Mouse (Mus musculus) embryonic facial prominence, embryonic 11.5 days (tissue): ENCODE measurements at regions not wholly inside any gene's neighbourhood (a gene's known extent, or its start where the extent isn't known, plus 50 kb on each side); places are given as distances from the start of the nearest gene placed in this dataset.

ENCODE experiments used
- ATAC-seq: fragments of 200-750 bp; cut with Nextera tagmentation; replicated peaks from 2 replicates; pipeline ENCODE4 v1.8.0; 2017; ENCODE audit warnings: low read depth; ENCODE audit not compliant: insufficient number of reproducible peaks, low FRiP score, low TSS enrichment
- DNase-seq: peaks from one replicate; pipeline ENCODE4 v3.0.0-alpha.2; 2015; ENCODE audit warnings: low spot score
- H3K27ac ChIP-seq: fragments of 300-500 bp; sonication (generic); replicated peaks from 2 replicates; pipeline ENCODE4 v1.5.1; 2014; ENCODE audit warnings: mild to moderate bottlenecking, low read depth, low read length, control low read depth
- H3K27me3 ChIP-seq: fragments of 300-500 bp; sonication (generic); 2 replicates; pipeline ENCODE4 v1.6.1; 2014; ENCODE audit warnings: mild to moderate bottlenecking, low read length, moderate library complexity, mixed read lengths; ENCODE audit not compliant: control insufficient read depth, insufficient read depth
- H3K36me3 ChIP-seq: fragments of 300-500 bp; sonication (generic); replicated peaks from 2 replicates; pipeline ENCODE4 v1.6.1; 2014; ENCODE audit warnings: low read depth, mild to moderate bottlenecking, low read length, moderate library complexity, mixed read lengths; ENCODE audit not compliant: control insufficient read depth, insufficient read depth
- H3K4me1 ChIP-seq: fragments of 300-500 bp; sonication (generic); 2 replicates; pipeline ENCODE4 v1.6.1; 2014; ENCODE audit warnings: low read length, mixed read lengths; ENCODE audit not compliant: control insufficient read depth, insufficient read depth
- H3K4me2 ChIP-seq: fragments of 300-500 bp; sonication (generic); 2 replicates; pipeline ENCODE4 v1.6.1; 2014; ENCODE audit warnings: low read depth, mild to moderate bottlenecking, control low read depth, low read length, moderate library complexity
- H3K4me3 ChIP-seq: fragments of 300-500 bp; sonication (generic); 2 replicates; pipeline ENCODE4 v1.5.1; 2014; ENCODE audit warnings: low read depth, low read length, control low read depth
- H3K9ac ChIP-seq: fragments of 300-500 bp; sonication (generic); replicated peaks from 2 replicates; pipeline ENCODE4 v1.6.1; 2014; ENCODE audit warnings: mild to moderate bottlenecking, control low read depth, low read length
- H3K9me3 ChIP-seq: fragments of 300-500 bp; sonication (generic); replicated peaks from 2 replicates; pipeline ENCODE4 v1.6.1; 2016; ENCODE audit warnings: mild to moderate bottlenecking, low read length, inconsistent platforms, mixed read lengths; ENCODE audit not compliant: control insufficient read depth
- WGBS: fragments of 180-500 bp; shearing (Covaris S2); extraction: QIAGEN DNeasy Blood & Tissue Kit; methylation state at CpG from one replicate; pipeline ENCODE4 v1.1.7; 2014; 5-methylcytosine and 5-hydroxymethylcytosine counted together

GRCm38 (mm10) chr5:85756716-85757115 lies 308.7 kb downstream of the Cenpc1 start:
- no peak for DNase-seq
- Histone ChIP-seq H3K9me3 (no peaks in the 10 kb centered on the region), H3K27me3 (no peaks in the 10 kb centered on the region), H3K4me1 (no peaks in the 10 kb centered on the region), H3K9ac (no peak overlapping the region), H3K4me2 (no peak overlapping the region), H3K4me3 (no peak overlapping the region), H3K36me3 (no peaks in the 10 kb centered on the region), H3K27ac (no peak overlapping the region)
- no peak for ATAC-seq
- 86% methylated on average over 8 of the region's 8 CpGs for WGBS

DNA sequence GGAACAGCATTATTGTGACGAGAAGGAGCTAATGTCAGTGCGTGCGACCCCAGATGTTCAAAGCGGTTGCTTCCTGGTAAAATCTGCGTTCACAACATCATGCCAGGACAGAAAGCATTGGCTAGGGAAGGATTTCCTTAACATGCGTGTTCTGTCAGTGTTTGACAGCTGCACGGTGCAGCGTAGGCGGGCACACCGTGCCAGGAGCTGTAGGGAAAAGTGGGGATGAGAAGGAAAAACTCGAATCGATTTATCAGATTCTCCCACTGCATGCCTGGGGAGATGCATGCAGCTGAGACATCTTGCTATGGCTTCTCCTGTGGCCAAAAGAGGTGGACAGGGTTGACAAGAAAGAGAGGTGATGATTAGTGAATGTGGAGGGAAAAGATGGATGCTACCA lies 311.2 kb downstream of the Cenpc1 start:
- Histone ChIP-seq H3K4me2 (no peak overlapping the region), H3K36me3 (no peaks in the 10 kb centered on the region), H3K4me1 (no peaks in the 10 kb centered on the region), H3K9ac (no peak overlapping the region), H3K27ac (no peak overlapping the region), H3K4me3 (no peak overlapping the region), H3K9me3 (no peaks in the 10 kb centered on the region), H3K27me3 (no peaks in the 10 kb centered on the region)
- ATAC-seq (no peak), DNase-seq (no peak)
- 88% methylated on average over 12 of the region's 12 CpGs for WGBS

DNA sequence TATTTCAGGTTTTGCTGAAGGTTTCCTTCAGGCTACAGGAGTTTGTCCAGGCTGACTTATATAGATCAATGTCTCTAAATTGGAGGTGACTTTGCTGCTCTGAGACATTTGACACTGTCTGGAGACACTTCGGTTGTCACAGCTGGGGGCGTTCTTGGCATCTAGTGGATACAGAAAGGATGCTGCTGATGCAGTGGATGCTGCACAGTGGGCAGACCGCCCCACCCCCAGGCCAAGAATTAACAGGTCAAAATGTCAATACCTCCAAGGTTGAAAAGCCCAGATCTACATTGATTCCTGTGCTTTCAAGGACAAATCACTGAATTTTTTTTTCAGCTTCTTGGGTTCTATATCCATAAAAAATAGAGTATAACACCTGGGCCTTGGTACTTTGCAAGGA lies 312.3 kb downstream of the Cenpc1 start:
- no peak overlapping the region for H3K4me3 ChIP-seq
- WGBS: 53% methylated on average over 3 of the region's 3 CpGs
- H3K27ac ChIP-seq: no peak overlapping the region
- ATAC-seq (no peak), DNase-seq (no peak)
- no peak overlapping the region for H3K9ac ChIP-seq
- H3K4me2 ChIP-seq: no peak overlapping the region
- no peaks in the 10 kb centered on the region for H3K9me3 ChIP-seq
- H3K36me3 ChIP-seq: no peaks in the 10 kb centered on the region
- H3K4me1 ChIP-seq: no peaks in the 10 kb centered on the region
- H3K27me3 ChIP-seq: no peaks in the 10 kb centered on the region

GRCm38 (mm10) chr5:85751649-85752048 lies 313.7 kb downstream of the Cenpc1 start:
- WGBS: 76% methylated on average over 2 of the region's 2 CpGs
- no peaks in the 10 kb centered on the region for H3K9me3 ChIP-seq

GRCm38 (mm10) chr5:85750893-85751292 lies 314.5 kb downstream of the Cenpc1 start:
- WGBS: 73% methylated on average over 1 of the region's 1 CpGs
- Histone ChIP-seq H3K36me3 (no peaks in the 10 kb centered on the region), H3K9me3 (no peaks in the 10 kb centered on the region), H3K27ac (no peak overlapping the region), H3K4me1 (no peaks in the 10 kb centered on the region), H3K9ac (no peak overlapping the region), H3K4me2 (no peak overlapping the region), H3K4me3 (no peak overlapping the region), H3K27me3 (no peaks in the 10 kb centered on the region)
- DNase-seq: no peak
- ATAC-seq: no peak

More at GRCm38 (mm10) chr5:85751649-85752048, 313.7 kb downstream of the Cenpc1 start:
- Histone ChIP-seq H3K9ac (no peak overlapping the region), H3K4me3 (no peak overlapping the region), H3K4me2 (no peak overlapping the region), H3K27ac (no peak overlapping the region), H3K36me3 (no peaks in the 10 kb centered on the region), H3K4me1 (no peaks in the 10 kb centered on the region), H3K27me3 (no peaks in the 10 kb centered on the region)
- no peak for DNase-seq
- ATAC-seq: no peak

- 69% methylated on average over 3 of the region's 3 CpGs for WGBS
- no peak overlapping the region for H3K4me2 ChIP-seq
- no peak for DNase-seq
- H3K9ac ChIP-seq: no peak overlapping the region
- H3K27me3 ChIP-seq: no peaks in the 10 kb centered on the region
- no peaks in the 10 kb centered on the region for H3K4me1 ChIP-seq
- ATAC-seq: no peak
- no peaks in the 10 kb centered on the region for H3K9me3 ChIP-seq
- H3K27ac ChIP-seq: no peak overlapping the region
- H3K36me3 ChIP-seq: no peaks in the 10 kb centered on the region
- no peak overlapping the region for H3K4me3 ChIP-seq
Measured at GRCm38 (mm10) chr5:85729613-85730012, 335.8 kb downstream of the Cenpc1 start.

DNA sequence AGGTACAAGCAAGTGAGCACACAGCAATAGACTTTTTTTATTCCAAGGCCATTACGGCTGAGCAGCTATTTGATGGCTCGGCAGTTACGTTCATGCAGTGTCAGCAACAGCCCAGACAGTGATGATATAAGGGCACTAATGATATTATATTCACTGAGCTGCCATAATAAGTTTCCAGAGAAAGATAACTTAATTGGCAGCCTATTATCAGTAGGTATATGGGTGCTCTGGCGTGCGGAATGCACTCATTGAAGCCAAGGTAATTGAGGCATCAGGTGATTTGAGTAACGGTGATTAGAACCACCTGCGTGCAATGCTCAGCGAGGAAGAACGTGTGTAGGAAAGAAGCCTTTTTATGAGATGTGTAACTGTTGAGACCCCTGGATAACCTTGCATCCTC lies 358.0 kb downstream of the Cenpc1 start:
- H3K9ac ChIP-seq: no peak overlapping the region
- no peak overlapping the region for H3K4me3 ChIP-seq
- no peak overlapping the region for H3K4me2 ChIP-seq
- H3K9me3 ChIP-seq: no peaks in the 10 kb centered on the region
- H3K27me3 ChIP-seq: no peaks in the 10 kb centered on the region
- DNase-seq (peak; percentile 1), ATAC-seq (no peak)
- no peaks in the 10 kb centered on the region for H3K4me1 ChIP-seq
- no peak overlapping the region for H3K27ac ChIP-seq
- no peaks in the 10 kb centered on the region for H3K36me3 ChIP-seq
- WGBS: 54% methylated on average over 9 of the region's 9 CpGs

GRCm38 (mm10) chr5:85706598-85706997 lies 358.8 kb downstream of the Cenpc1 start:
- no peaks in the 10 kb centered on the region for H3K36me3 ChIP-seq
- no peaks in the 10 kb centered on the region for H3K9me3 ChIP-seq
- WGBS: 43% methylated on average over 1 of the region's 1 CpGs
- H3K27me3 ChIP-seq: no peaks in the 10 kb centered on the region
- no peak overlapping the region for H3K4me2 ChIP-seq
- H3K27ac ChIP-seq: no peak overlapping the region
- no peak overlapping the region for H3K4me3 ChIP-seq
- ATAC-seq: no peak
- DNase-seq: no peak
- H3K9ac ChIP-seq: no peak overlapping the region
- no peaks in the 10 kb centered on the region for H3K4me1 ChIP-seq
